Mouse (Mus musculus): ENCODE results near the gene Olfr1461. TPM values are rescaled to one million over a fixed set of nuclear protein-coding genes. Genes with fewer than 3 reads are reported as not detected.

Gene Olfr1461
- polyA plus RNA-seq (2012; rRNA removed) = not detected in 2 replicates

GRCm38 (mm10) chr19:13162700-13163099 is at the start of gene Olfr1461:
Gene Olfr1461 (plus strand): TSS chr19:13163000.

GRCm38 (mm10) chr19:13149449-13149848 is 13.4 kb upstream of the Olfr1461 start, which contains the start of gene Olfr1459:
Gene Olfr1459 (minus strand): TSS chr19:13149549.

GRCm38 (mm10) chr19:13185434-13185833 is 22.6 kb downstream of the Olfr1461 start, which contains the start of gene Olfr1462:
Gene Olfr1462 (plus strand): TSS chr19:13185734.

Other genes with a start within 250 kb of the Olfr1461 start
- gene Olfr1448, start 238.6 kb upstream of the Olfr1461 start, polyA plus RNA-seq (2012; rRNA removed) = not detected in 2 replicates
- not detected in 2 replicates for gene Olfr1449, start 232.2 kb upstream of the Olfr1461 start, polyA plus RNA-seq (2012; rRNA removed)
- gene Olfr1450, start 212.7 kb upstream of the Olfr1461 start, polyA plus RNA-seq (2012; rRNA removed) = not detected in 2 replicates
- gene Olfr1451, start 168.0 kb upstream of the Olfr1461 start, polyA plus RNA-seq (2012; rRNA removed) = not detected in 2 replicates
- gene Olfr1453, start 134.7 kb upstream of the Olfr1461 start, polyA plus RNA-seq (2012; rRNA removed) = not detected in 2 replicates
- gene Olfr1454, start 102.4 kb upstream of the Olfr1461 start, polyA plus RNA-seq (2012; rRNA removed) = not detected in 2 replicates
- not detected in 2 replicates for gene Olfr1457, start 65.1 kb upstream of the Olfr1461 start, polyA plus RNA-seq (2012; rRNA removed)
- not detected in 2 replicates for gene Olfr1458, start 56.2 kb upstream of the Olfr1461 start, polyA plus RNA-seq (2012; rRNA removed)
- gene Olfr1459, start 13.5 kb upstream of the Olfr1461 start, polyA plus RNA-seq (2012; rRNA removed) = not detected in 2 replicates
- gene Olfr1462, start 22.7 kb downstream of the Olfr1461 start, polyA plus RNA-seq (2012; rRNA removed) = not detected in 2 replicates
- gene Olfr1463, start 68.3 kb downstream of the Olfr1461 start, polyA plus RNA-seq (2012; rRNA removed) = not detected in 2 replicates
- not detected in 2 replicates for gene Olfr1465, start 152.5 kb downstream of the Olfr1461 start, polyA plus RNA-seq (2012; rRNA removed)
- not detected in 2 replicates for gene Olfr1466, start 175.9 kb downstream of the Olfr1461 start, polyA plus RNA-seq (2012; rRNA removed)
- gene Olfr1467, start 199.2 kb downstream of the Olfr1461 start, polyA plus RNA-seq (2012; rRNA removed) = not detected in 2 replicates
- gene Olfr1469, start 244.8 kb downstream of the Olfr1461 start, polyA plus RNA-seq (2012; rRNA removed) = not detected in 2 replicates